Mouse (Mus musculus) cerebellum, adult 2 months (tissue): Measurements from ENCODE around the gene Nap1l5.

ENCODE experiments used
- CTCF ChIP-seq: fragments of 200-500 bp; IDR thresholded peaks from 2 replicates; pipeline ENCODE4 v1.5.1; 2011; ENCODE audit warnings: low read depth, mild to moderate bottlenecking, control low read depth, low read length, moderate library complexity, borderline replicate concordance; ENCODE audit not compliant: insufficient read depth
- POLR2A ChIP-seq: fragments of 200-500 bp; IDR thresholded peaks from 2 replicates; pipeline ENCODE4 v1.6.1; 2011; ENCODE audit warnings: low read length, control low read depth, borderline replicate concordance; ENCODE audit not compliant: insufficient read depth

DNA sequence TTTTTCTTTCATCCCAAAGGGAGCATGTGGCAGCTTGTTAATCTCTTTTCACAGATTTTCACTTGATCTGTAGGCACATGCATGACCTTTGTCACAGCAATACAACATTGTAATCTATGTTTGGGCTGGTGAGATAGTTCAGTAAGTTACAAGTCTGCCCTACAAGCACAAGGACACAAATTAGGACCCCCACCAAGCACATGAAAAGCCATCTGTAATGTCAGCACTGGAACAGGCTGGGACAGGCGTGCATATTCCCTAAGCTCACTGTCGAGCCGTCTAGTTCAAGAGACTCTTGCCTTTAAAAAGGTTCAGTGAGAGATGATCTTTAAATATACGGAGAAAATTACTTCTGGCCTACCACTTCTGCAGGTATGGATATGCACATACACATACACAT, 47.4 kb downstream of the Nap1l5 start:
- TF ChIP-seq POLR2A (no peak), CTCF (no peak)
